Comparison of ENCODE assay signal across 8 mouse cellular contexts in genomic region chr11:46128548-46128945, GRCm38 (mm10). TPM values are rescaled to one million over a fixed set of nuclear protein-coding genes. Genes with fewer than 3 reads are reported as not detected.
DNase-seq lines count a peak whose midpoint lies in the region; ATAC-seq lines count a peak whose summit lies in the region.

No protein-coding gene starts in this region.

- no peak for ATAC-seq in intestine, embryonic 14.5 days (replicated peaks; ENCODE audit: low FRiP score, low TSS enrichment, low read depth)
- ATAC-seq in intestine, embryonic 15.5 days: no peak
- ATAC-seq in monocyte, adult 5-6 weeks (replicated peaks; ENCODE audit: insufficient number of reproducible peaks, low FRiP score, low TSS enrichment, poor library complexity, severe bottlenecking): peak; percentile 42

- H3K9me3 ChIP-seq in intestine, embryonic 14.5 days (ENCODE audit: control insufficient read depth, low read length): no peaks in the 10 kb centered on the region
- H3K9me3 ChIP-seq in intestine, embryonic 15.5 days: no peaks in the 10 kb centered on the region

- no peak overlapping the region for H3K4me2 ChIP-seq in intestine, embryonic 14.5 days (ENCODE audit: low read length)
- H3K4me2 ChIP-seq in intestine, embryonic 15.5 days (replicated peaks): no peak overlapping the region

- no peak overlapping the region for H3K4me3 ChIP-seq in intestine, embryonic 14.5 days (ENCODE audit: low read depth, low read length)
- H3K4me3 ChIP-seq in intestine, embryonic 15.5 days (replicated peaks): no peak overlapping the region

- H3K9ac ChIP-seq in intestine, embryonic 14.5 days (ENCODE audit: low read length): no peak overlapping the region
- no peak overlapping the region for H3K9ac ChIP-seq in intestine, embryonic 15.5 days

- H3K27me3 ChIP-seq in intestine, embryonic 14.5 days (replicated peaks; ENCODE audit: control insufficient read depth, insufficient read depth, low read length): no peaks in the 10 kb centered on the region
- H3K27me3 ChIP-seq in intestine, embryonic 15.5 days (replicated peaks): no peaks in the 10 kb centered on the region

- peak; percentile 65 for DNase-seq in intestine, embryonic 14.5 days (ENCODE audit: low spot score)
- DNase-seq in adrenal gland, adult 18-20 months (ENCODE audit: low spot score in 2 of 2): peak; percentile 82 to 84
- peak; percentile 35 for DNase-seq in embryo, embryonic 9.5 days (ENCODE audit: extremely low spot score)
- DNase-seq in heart, postnatal 10 days: peak; percentile 84 to 90
- DNase-seq in left cerebral cortex, adult 9 months (ENCODE audit: low spot score in 2 of 2): peak; percentile 20 to 76
- peak; percentile 85 for DNase-seq in thymus, postnatal 14 days

- H3K36me3 ChIP-seq in intestine, embryonic 14.5 days (ENCODE audit: control insufficient read depth, insufficient read depth, low read length): peaks cover 65% of the 10 kb centered on the region
- H3K36me3 ChIP-seq in intestine, embryonic 15.5 days: peaks cover 9% of the 10 kb centered on the region

- intact Hi-C loops in heart, postnatal 10 days (cut with DNase I): loop anchor here (1.0 to 5.0 kb wide), 3 partner anchors 73 to 186 kb away; partner anchors contain the start of genes Adam19 and Lsm11

- H3K4me1 ChIP-seq in intestine, embryonic 14.5 days (replicated peaks; ENCODE audit: control insufficient read depth, insufficient read depth, low read length): no peaks in the 10 kb centered on the region
- H3K4me1 ChIP-seq in intestine, embryonic 15.5 days (replicated peaks): no peaks in the 10 kb centered on the region

- 71% methylated on average over 9 of the region's 9 CpGs for WGBS in intestine, embryonic 14.5 days
- 79% methylated on average over 9 of the region's 9 CpGs for WGBS in intestine, embryonic 15.5 days

- no peak overlapping the region for H3K27ac ChIP-seq in intestine, embryonic 14.5 days (ENCODE audit: low read depth)
- no peak overlapping the region for H3K27ac ChIP-seq in intestine, embryonic 15.5 days

RNA-seq across cellular contexts. Expression of gene Nipal4, which starts 37.8 kb away (rescaled TPM):
- polyA plus RNA-seq in intestine, embryonic 14.5 days (2014; fragmentation: Nextera tagmentation; extraction: Ambion mirVana): 3.5 and 4.5 TPM in 2 replicates
- polyA plus RNA-seq in intestine, embryonic 15.5 days (2015; fragmentation: Nextera tagmentation; extraction: Ambion mirVana): 3.1 and 3.6 TPM in 2 replicates
- total RNA-seq in adrenal gland, adult 18-20 months (2021): not detected
- total RNA-seq in heart, postnatal 10 days (2021): under 1 TPM; 0.55 to 0.89 TPM
- total RNA-seq in monocyte, adult 5-6 weeks (2017): not detected in 3 replicates

Comparison
In these comparisons a context has a peak if more than half of its experiments do, and no peak if none do; other contexts are left out.
1. DNase-seq: peak in every context shown above with its lines; median percentile 87 in heart, postnatal 10 days; 85 in thymus, postnatal 14 days; 83 in adrenal gland, adult 18-20 months; 65 in intestine, embryonic 14.5 days; 48 in left cerebral cortex, adult 9 months; 35 in embryo, embryonic 9.5 days.